Mouse (Mus musculus) thymus, postnatal 0 days (tissue): ENCODE data around the gene 9030612E09Rik. TPM values are rescaled to one million over a fixed set of nuclear protein-coding genes. Genes with fewer than 3 reads are reported as not detected.

ENCODE experiments used
- DNase-seq: peaks from one replicate; pipeline ENCODE4 v3.0.0-alpha.2; 2015; ENCODE audit warnings: low spot score
- polyA plus RNA-seq: library from polyadenylated mRNA; unstranded; fragments of >200 nt; fragmentation: Nextera tagmentation; extraction: Ambion mirVana; gene quantifications from 2 replicates; pipeline ENCODE4 v1.2.1, GENCODE M21; 2015

Gene 9030612E09Rik
- 0.12 and 0.15 TPM in 2 replicates for polyA plus RNA-seq

GRCm38 (mm10) chr10:43174326-43175155 lies at the start of gene 9030612E09Rik, which contains the start of gene Sobp:
Gene 9030612E09Rik, plus strand, starts transcription at chr10:43174704.
Gene Sobp, minus strand, starts transcription at chr10:43174530.
- peak; percentile 19 for DNase-seq

- no peak for DNase-seq
Measured at GRCm38 (mm10) chr10:43128750-43129149, 45.8 kb upstream of the 9030612E09Rik start.

GRCm38 (mm10) chr10:43134027-43134426 lies 40.5 kb upstream of the 9030612E09Rik start:
- DNase-seq: no peak

GRCm38 (mm10) chr10:43143173-43143572 lies 31.3 kb upstream of the 9030612E09Rik start:
- no peak for DNase-seq

GRCm38 (mm10) chr10:43148456-43148855 lies 26.0 kb upstream of the 9030612E09Rik start:
- no peak for DNase-seq

GRCm38 (mm10) chr10:43152643-43153042 lies 21.9 kb upstream of the 9030612E09Rik start:
- DNase-seq: no peak

- no peak for DNase-seq
Measured at GRCm38 (mm10) chr10:43155046-43155560, 19.4 kb upstream of the 9030612E09Rik start.

- DNase-seq: no peak
Measured at GRCm38 (mm10) chr10:43158917-43159316, 15.6 kb upstream of the 9030612E09Rik start.

GRCm38 (mm10) chr10:43159333-43159732 lies 15.2 kb upstream of the 9030612E09Rik start:
- no peak for DNase-seq

- no peak for DNase-seq
Measured at GRCm38 (mm10) chr10:43162318-43162717, 12.2 kb upstream of the 9030612E09Rik start.

- DNase-seq: no peak
Measured at GRCm38 (mm10) chr10:43164406-43164805, 10.1 kb upstream of the 9030612E09Rik start.

GRCm38 (mm10) chr10:43166146-43166545 lies 8.4 kb upstream of the 9030612E09Rik start:
- DNase-seq: no peak

GRCm38 (mm10) chr10:43166817-43167216 lies 7.7 kb upstream of the 9030612E09Rik start:
- no peak for DNase-seq

- DNase-seq: no peak
Measured at GRCm38 (mm10) chr10:43168847-43169246, 5.7 kb upstream of the 9030612E09Rik start.

- no peak for DNase-seq
Measured at GRCm38 (mm10) chr10:43171106-43171505, 3.4 kb upstream of the 9030612E09Rik start.

- no peak for DNase-seq
Measured at GRCm38 (mm10) chr10:43172066-43172465, 2.4 kb upstream of the 9030612E09Rik start.

- no peak for DNase-seq
Measured at GRCm38 (mm10) chr10:43172554-43172953, 1.9 kb upstream of the 9030612E09Rik start.

- DNase-seq: peak; percentile 3
Measured at GRCm38 (mm10) chr10:43173141-43173827, 1.2 kb upstream of the 9030612E09Rik start.

GRCm38 (mm10) chr10:43173828-43174325 lies 627 bp upstream of the 9030612E09Rik start:
- peak; percentile 14 for DNase-seq

- DNase-seq: no peak
Measured at GRCm38 (mm10) chr10:43175156-43175601, 675 bp downstream of the 9030612E09Rik start.

GRCm38 (mm10) chr10:43180313-43180912 lies 5.9 kb downstream of the 9030612E09Rik start:
- DNase-seq: no peak
